Mouse (Mus musculus): ENCODE measurements around the gene Srebf2.

- TF ChIP-seq CTCF (IDR thresholded peaks at IDR 0.05; ENCODE audit: extremely low read depth, insufficient read length, insufficient replicate concordance, low read depth, low read length) (no peak), POLR2A (IDR thresholded peaks at IDR 0.05; ENCODE audit: low read depth, low read length) (no peak)
Measured at GRCm38 (mm10) chr15:82151176-82151575, 4.2 kb downstream of the Srebf2 start.
